8 mouse cellular contexts compared by ENCODE assay signal in the genomic region with DNA sequence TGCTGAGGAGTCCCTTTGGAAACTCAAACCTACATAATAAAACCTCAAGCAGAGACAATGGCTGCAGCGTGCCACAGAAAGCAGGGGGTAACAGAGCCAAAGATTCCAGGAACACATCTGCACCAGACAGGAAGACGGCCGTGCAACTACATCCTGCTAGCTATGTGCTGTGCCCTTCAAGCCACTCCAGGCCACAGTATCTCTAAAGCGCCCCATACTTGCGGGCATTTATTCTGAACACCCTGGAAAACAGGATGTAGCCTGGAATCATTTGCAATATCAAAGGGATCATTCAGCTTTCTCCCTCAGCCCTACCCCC.
DNase-seq lines count a peak whose midpoint lies in the region; ATAC-seq lines count a peak whose summit lies in the region.

No protein-coding gene starts in this region.

- peak overlapping the region; percentile 66 for H3K27ac ChIP-seq in heart, embryonic 15.5 days
- H3K27ac ChIP-seq in brown adipose tissue, adult 24 weeks (replicated peaks; ENCODE audit: low read depth, low read length) = peak overlapping the region; percentile 74
- H3K27ac ChIP-seq in hindbrain, embryonic 15.5 days (replicated peaks) = no peak overlapping the region
- H3K27ac ChIP-seq in midbrain, embryonic 14.5 days (replicated peaks; ENCODE audit: low read depth, low read length) = no peak overlapping the region

- H3K4me3 ChIP-seq in heart, embryonic 15.5 days = peak overlapping the region; percentile 43
- peak overlapping the region; percentile 53 for H3K4me3 ChIP-seq in brown adipose tissue, adult 24 weeks (ENCODE audit: insufficient read depth, low read depth, low read length)
- 0 out of 2 replicates have a peak overlapping the region, but pooled peaks have one; percentile 17 for H3K4me3 ChIP-seq in hindbrain, embryonic 15.5 days
- H3K4me3 ChIP-seq in midbrain, embryonic 14.5 days (replicated peaks; ENCODE audit: low read depth, low read length) = no peak overlapping the region

- WGBS in heart, embryonic 15.5 days = 31% methylated on average over 5 of the region's 5 CpGs
- WGBS in hindbrain, embryonic 15.5 days = 31% methylated on average over 5 of the region's 5 CpGs
- 29% methylated on average over 5 of the region's 5 CpGs for WGBS in midbrain, embryonic 14.5 days

- no peaks in the 10 kb centered on the region for H3K36me3 ChIP-seq in heart, embryonic 15.5 days
- H3K36me3 ChIP-seq in hindbrain, embryonic 15.5 days = no peaks in the 10 kb centered on the region
- no peaks in the 10 kb centered on the region for H3K36me3 ChIP-seq in midbrain, embryonic 14.5 days (ENCODE audit: control insufficient read depth, insufficient read depth, low read length)

- intact Hi-C loops in heart, postnatal 36 days (cut with DNase I) = loop anchor here (1.0 to 5.0 kb wide), 6 partner anchors 91 to 267 kb away; a partner anchor contains a TSS

- H3K4me2 ChIP-seq in heart, embryonic 15.5 days = peak overlapping the region; percentile 63
- H3K4me2 ChIP-seq in hindbrain, embryonic 15.5 days = peak overlapping the region; percentile 50
- peak overlapping the region; percentile 44 for H3K4me2 ChIP-seq in midbrain, embryonic 14.5 days (ENCODE audit: low read length)

- H3K9me3 ChIP-seq in heart, embryonic 15.5 days (replicated peaks) = no peaks in the 10 kb centered on the region
- no peaks in the 10 kb centered on the region for H3K9me3 ChIP-seq in hindbrain, embryonic 15.5 days
- no peaks in the 10 kb centered on the region for H3K9me3 ChIP-seq in midbrain, embryonic 14.5 days (ENCODE audit: control insufficient read depth, low read length)

- peak overlapping the region; percentile 50; the same call in 1 of the 2 replicates for H3K9ac ChIP-seq in heart, embryonic 15.5 days
- H3K9ac ChIP-seq in hindbrain, embryonic 15.5 days = no peak overlapping the region
- no peak overlapping the region for H3K9ac ChIP-seq in midbrain, embryonic 14.5 days (replicated peaks; ENCODE audit: low read length)

- H3K4me1 ChIP-seq in heart, embryonic 15.5 days (replicated peaks) = peaks cover 16% of the 10 kb centered on the region
- H3K4me1 ChIP-seq in brown adipose tissue, adult 24 weeks (ENCODE audit: control insufficient read depth, insufficient read depth, insufficient read length, low read length) = peaks cover 5% of the 10 kb centered on the region; the same call in 1 of the 2 replicates
- peaks cover 21% of the 10 kb centered on the region for H3K4me1 ChIP-seq in hindbrain, embryonic 15.5 days (replicated peaks)
- peaks cover 16% of the 10 kb centered on the region for H3K4me1 ChIP-seq in midbrain, embryonic 14.5 days (ENCODE audit: control insufficient read depth, insufficient read depth, low read length)

- H3K27me3 ChIP-seq in heart, embryonic 15.5 days = no peaks in the 10 kb centered on the region
- H3K27me3 ChIP-seq in hindbrain, embryonic 15.5 days = no peaks in the 10 kb centered on the region
- H3K27me3 ChIP-seq in midbrain, embryonic 14.5 days (ENCODE audit: control insufficient read depth, insufficient read depth, low read length) = no peaks in the 10 kb centered on the region

- peak; percentile 69 for ATAC-seq in heart, embryonic 15.5 days (replicated peaks; ENCODE audit: insufficient number of reproducible peaks, insufficient read depth, low FRiP score, low read depth)
- peak; percentile 27; the same call in 1 of the 2 replicates for ATAC-seq in hindbrain, embryonic 15.5 days (ENCODE audit: low FRiP score, low read depth)
- ATAC-seq in midbrain, embryonic 14.5 days (ENCODE audit: low FRiP score, low TSS enrichment) = peak; percentile 3; the same call in 1 of the 2 replicates

- no peak for DNase-seq in heart, postnatal 36 days
- no peak for DNase-seq in midbrain, embryonic 14.5 days
- no peak for DNase-seq in adrenal gland, postnatal 10 days
- no peak for DNase-seq in embryo, embryonic 10 days (ENCODE audit: low spot score)
- DNase-seq in yolk sac, embryonic 10.5 days (ENCODE audit: low spot score) = no peak

Comparison
In these comparisons a context has a peak if more than half of its experiments do, and no peak if none do; other contexts are left out.
1. ATAC-seq: peak in every context shown above with its lines; median percentile 69 in heart, embryonic 15.5 days; 27 in hindbrain, embryonic 15.5 days; 3 in midbrain, embryonic 14.5 days.
2. H3K27ac ChIP-seq: peak in heart, embryonic 15.5 days (single experiment) and brown adipose tissue, adult 24 weeks (single experiment); none in hindbrain, embryonic 15.5 days (single experiment) and midbrain, embryonic 14.5 days (single experiment).
3. Peak in every context shown above with its lines, with median percentiles within 50 percentile points of each other: H3K4me2 ChIP-seq.